13 mouse cellular contexts compared by ENCODE assay signal in genomic region chr7:140675863-140676262, GRCm38 (mm10). TPM values are rescaled to one million over a fixed set of nuclear protein-coding genes. Genes with fewer than 3 reads are reported as not detected.
DNase-seq lines count a peak whose midpoint lies in the region; ATAC-seq and TF ChIP-seq lines count a peak whose summit lies in the region.
"Had no signal": no experiment of that assay in that cellular context is flagged by ENCODE, and none has a peak within 500 bp of the region (broad histone marks: within the 10 kb centered on the region; RNA-seq: fewer than 3 reads in every experiment).

No protein-coding gene starts in this region.

- H3K4me3 ChIP-seq in heart, embryonic 14.5 days (ENCODE audit: control insufficient read depth in 1 of 2, insufficient read depth in 1 of 2, low read depth in 1 of 2, low read length in 2 of 2), result 0 out of 4 replicates have a peak overlapping the region, but pooled peaks of 1 of the 2 experiments have one; percentile 6
- no peak overlapping the region for H3K4me3 ChIP-seq in heart, adult 2 months
- H3K4me3 ChIP-seq in cortical plate, adult 2 months (ENCODE audit: insufficient read depth, low read length), result peak overlapping the region; percentile 44
- peak overlapping the region; percentile 23 for H3K4me3 ChIP-seq in hindbrain, embryonic 15.5 days
- no peak overlapping the region for H3K4me3 ChIP-seq in neural tube, embryonic 13.5 days

- intact Hi-C loops in heart, adult 2 months (cut with DNase I), result no loop called here
- intact Hi-C loops in gastrocnemius, postnatal 36 days (cut with DNase I), result no loop called here

- no peak for TF ChIP-seq POLR2A in heart, adult 2 months (IDR thresholded peaks at IDR 0.05; ENCODE audit: insufficient read depth, low read depth, low read length)
- TF ChIP-seq POLR2A in cortical plate, adult 2 months (IDR thresholded peaks at IDR 0.05; ENCODE audit: extremely low read depth, insufficient read depth, low read length), result no peak

- no peak overlapping the region for H3K9ac ChIP-seq in heart, embryonic 14.5 days (ENCODE audit: low read length)
- H3K9ac ChIP-seq in heart, adult 2 months (ENCODE audit: low read depth, low read length), result no peak overlapping the region
- 0 out of 2 replicates have a peak overlapping the region, but pooled peaks have one; percentile 4 for H3K9ac ChIP-seq in hindbrain, embryonic 15.5 days
- H3K9ac ChIP-seq in neural tube, embryonic 13.5 days, result no peak overlapping the region

- no peak for DNase-seq in heart, adult 2 months
- no peak for DNase-seq in gastrocnemius, postnatal 36 days
- no peak for DNase-seq in c-Kit-positive CD71-positive TER-119-positive erythroid progenitor cells, embryonic 14.5 days (ENCODE audit: low spot score)
- DNase-seq in ovary, postnatal 10 days (ENCODE audit: low spot score), result no peak
- DNase-seq: gastrocnemius, postnatal 14 days; kidney, postnatal 36 days had no signal

- H3K4me2 ChIP-seq in heart, embryonic 14.5 days (ENCODE audit: low read length), result peak overlapping the region; percentile 29
- peak overlapping the region; percentile 51 for H3K4me2 ChIP-seq in hindbrain, embryonic 15.5 days
- H3K4me2 ChIP-seq in neural tube, embryonic 13.5 days, result peak overlapping the region; percentile 38
- H3K4me2 ChIP-seq: liver, embryonic 11.5 days had no signal

- ATAC-seq in heart, embryonic 14.5 days (ENCODE audit: insufficient number of reproducible peaks, insufficient read depth, low FRiP score, low read depth), result no peak
- ATAC-seq in hindbrain, embryonic 15.5 days (ENCODE audit: low FRiP score, low read depth), result no peak
- no peak for ATAC-seq in neural tube, embryonic 13.5 days (ENCODE audit: low read depth)

- H3K9me3 ChIP-seq in heart, embryonic 14.5 days (ENCODE audit: control insufficient read depth, low read length), result 0 out of 2 replicates have a peak, but pooled peaks cover 6% of the 10 kb centered on the region
- H3K9me3 ChIP-seq in hindbrain, embryonic 15.5 days, result peaks cover 6% of the 10 kb centered on the region; the same call in 1 of the 2 replicates
- peaks cover 13% of the 10 kb centered on the region; the same call in 1 of the 2 replicates for H3K9me3 ChIP-seq in neural tube, embryonic 13.5 days

- no peaks in the 10 kb centered on the region for H3K79me2 ChIP-seq in heart, adult 2 months (replicated peaks; ENCODE audit: control insufficient read depth, insufficient read depth, low read length)

- H3K4me1 ChIP-seq in heart, embryonic 14.5 days (ENCODE audit: control insufficient read depth in 2 of 2, insufficient read depth in 2 of 2, low read length in 2 of 2), result no peaks in the 10 kb centered on the region
- H3K4me1 ChIP-seq in heart, adult 2 months (ENCODE audit: control insufficient read depth, insufficient read depth, low read length), result no peaks in the 10 kb centered on the region
- no peaks in the 10 kb centered on the region for H3K4me1 ChIP-seq in cortical plate, adult 2 months (ENCODE audit: control insufficient read depth, insufficient read depth, low read length)
- 0 out of 2 replicates have a peak, but pooled peaks cover 5% of the 10 kb centered on the region for H3K4me1 ChIP-seq in hindbrain, embryonic 15.5 days (replicated peaks)
- no peaks in the 10 kb centered on the region; the same call in 1 of the 2 replicates for H3K4me1 ChIP-seq in neural tube, embryonic 13.5 days (replicated peaks)

- no peak for TF ChIP-seq CTCF in heart, adult 2 months (IDR thresholded peaks at IDR 0.05)
- no peak for TF ChIP-seq CTCF in cortical plate, adult 2 months (IDR thresholded peaks at IDR 0.05; ENCODE audit: extremely low read depth, insufficient read depth, low read length)

- WGBS in heart, embryonic 14.5 days, result under 1% methylated on average over 6 of the region's 6 CpGs
- WGBS in heart, adult 2 months, result 2% methylated on average over 4 of the region's 6 CpGs
- WGBS in hindbrain, embryonic 15.5 days, result 3% methylated on average over 5 of the region's 6 CpGs
- 4% methylated on average over 4 of the region's 6 CpGs for WGBS in neural tube, embryonic 13.5 days

- no peak overlapping the region for H3K27ac ChIP-seq in heart, embryonic 14.5 days (replicated peaks in 1 of 2; ENCODE audit: control insufficient read depth in 1 of 2, insufficient read depth in 1 of 2, low read depth in 2 of 2, low read length in 2 of 2)
- H3K27ac ChIP-seq in heart, adult 2 months, result no peak overlapping the region
- H3K27ac ChIP-seq in cortical plate, adult 2 months (ENCODE audit: insufficient read depth, low read length), result no peak overlapping the region
- H3K27ac ChIP-seq in hindbrain, embryonic 15.5 days (replicated peaks), result no peak overlapping the region
- no peak overlapping the region for H3K27ac ChIP-seq in neural tube, embryonic 13.5 days (replicated peaks)

- no peak for TF ChIP-seq EP300 in heart, adult 2 months (IDR thresholded peaks at IDR 0.05; ENCODE audit: insufficient read depth, low read depth, low read length)

- H3K27me3 ChIP-seq in heart, embryonic 14.5 days (ENCODE audit: control insufficient read depth, insufficient read depth, low read length), result no peaks in the 10 kb centered on the region
- no peaks in the 10 kb centered on the region for H3K27me3 ChIP-seq in heart, adult 2 months (ENCODE audit: control insufficient read depth, insufficient read depth, low read length)
- H3K27me3 ChIP-seq in hindbrain, embryonic 15.5 days, result no peaks in the 10 kb centered on the region
- H3K27me3 ChIP-seq in neural tube, embryonic 13.5 days, result no peaks in the 10 kb centered on the region

- H3K36me3 ChIP-seq in heart, embryonic 14.5 days (ENCODE audit: control insufficient read depth, insufficient read depth, low read length), result no peaks in the 10 kb centered on the region
- H3K36me3 ChIP-seq in heart, adult 2 months (ENCODE audit: control insufficient read depth, insufficient read depth, low read length), result no peaks in the 10 kb centered on the region
- no peaks in the 10 kb centered on the region for H3K36me3 ChIP-seq in hindbrain, embryonic 15.5 days
- no peaks in the 10 kb centered on the region for H3K36me3 ChIP-seq in neural tube, embryonic 13.5 days

RNA-seq across cellular contexts. Expression of gene Olfr45, which starts 5.9 kb away (rescaled TPM):
- polyA plus RNA-seq in heart, embryonic 14.5 days (2014; fragmentation: Nextera tagmentation; extraction: Ambion mirVana), result not detected in 2 replicates
- not detected for total RNA-seq in heart, adult 2 months (2021)
- not detected in 2 replicates for polyA plus RNA-seq in heart, adult 2 months (2012; rRNA removed)
- polyA plus RNA-seq in cortical plate, adult 2 months (2012; rRNA removed), result not detected in 2 replicates
- polyA plus RNA-seq in hindbrain, embryonic 15.5 days (2015; fragmentation: Nextera tagmentation; extraction: Ambion mirVana), result not detected in 2 replicates
- polyA plus RNA-seq in neural tube, embryonic 13.5 days (2015; fragmentation: Nextera tagmentation; extraction: Ambion mirVana), result not detected in 2 replicates
- not detected for total RNA-seq in gastrocnemius, postnatal 36 days (2021)
- total RNA-seq: gastrocnemius, postnatal 14 days had no signal
- polyA plus RNA-seq: liver, embryonic 11.5 days; thymus, postnatal 0 days had no signal

RNA-seq across cellular contexts. Expression of gene Olfr539, which starts 16.1 kb away (rescaled TPM):
- not detected in 2 replicates for polyA plus RNA-seq in heart, embryonic 14.5 days (2014; fragmentation: Nextera tagmentation; extraction: Ambion mirVana)
- not detected for total RNA-seq in heart, adult 2 months (2021)
- polyA plus RNA-seq in heart, adult 2 months (2012; rRNA removed), result not detected in 2 replicates
- 0.04 and 0.11 TPM in 2 replicates for polyA plus RNA-seq in cortical plate, adult 2 months (2012; rRNA removed)
- 0.07 TPM in 1 of 2 replicates, not detected in the other for polyA plus RNA-seq in hindbrain, embryonic 15.5 days (2015; fragmentation: Nextera tagmentation; extraction: Ambion mirVana)
- 0.07 TPM in 1 of 2 replicates, not detected in the other for polyA plus RNA-seq in neural tube, embryonic 13.5 days (2015; fragmentation: Nextera tagmentation; extraction: Ambion mirVana)
- not detected for total RNA-seq in gastrocnemius, postnatal 36 days (2021)
- total RNA-seq: gastrocnemius, postnatal 14 days; megakaryocyte-erythroid progenitor cell, adult 5-6 weeks had no signal
- polyA plus RNA-seq: liver, embryonic 11.5 days; thymus, postnatal 0 days had no signal

RNA-seq across cellular contexts. Expression of gene Olfr541, which starts 21.2 kb away (rescaled TPM):
- polyA plus RNA-seq in heart, embryonic 14.5 days (2014; fragmentation: Nextera tagmentation; extraction: Ambion mirVana), result not detected in 2 replicates
- not detected for total RNA-seq in heart, adult 2 months (2021)
- not detected in 2 replicates for polyA plus RNA-seq in heart, adult 2 months (2012; rRNA removed)
- not detected in 2 replicates for polyA plus RNA-seq in cortical plate, adult 2 months (2012; rRNA removed)
- polyA plus RNA-seq in hindbrain, embryonic 15.5 days (2015; fragmentation: Nextera tagmentation; extraction: Ambion mirVana), result not detected in 2 replicates
- polyA plus RNA-seq in neural tube, embryonic 13.5 days (2015; fragmentation: Nextera tagmentation; extraction: Ambion mirVana), result not detected in 2 replicates
- not detected for total RNA-seq in gastrocnemius, postnatal 36 days (2021)
- total RNA-seq: gastrocnemius, postnatal 14 days; megakaryocyte-erythroid progenitor cell, adult 5-6 weeks had no signal
- polyA plus RNA-seq: liver, embryonic 11.5 days; thymus, postnatal 0 days had no signal

RNA-seq across cellular contexts. Expression of gene Olfr53, which starts 29.6 kb away (rescaled TPM):
- not detected in 2 replicates for polyA plus RNA-seq in heart, embryonic 14.5 days (2014; fragmentation: Nextera tagmentation; extraction: Ambion mirVana)
- total RNA-seq in heart, adult 2 months (2021), result not detected
- polyA plus RNA-seq in heart, adult 2 months (2012; rRNA removed), result not detected in 2 replicates
- not detected in 2 replicates for polyA plus RNA-seq in cortical plate, adult 2 months (2012; rRNA removed)
- polyA plus RNA-seq in hindbrain, embryonic 15.5 days (2015; fragmentation: Nextera tagmentation; extraction: Ambion mirVana), result not detected in 2 replicates
- not detected in 2 replicates for polyA plus RNA-seq in neural tube, embryonic 13.5 days (2015; fragmentation: Nextera tagmentation; extraction: Ambion mirVana)
- not detected for total RNA-seq in gastrocnemius, postnatal 36 days (2021)
- total RNA-seq: gastrocnemius, postnatal 14 days; megakaryocyte-erythroid progenitor cell, adult 5-6 weeks had no signal
- polyA plus RNA-seq: liver, embryonic 11.5 days; thymus, postnatal 0 days had no signal

RNA-seq across cellular contexts. Expression of gene Olfr61, which starts 47.1 kb away (rescaled TPM):
- polyA plus RNA-seq in heart, embryonic 14.5 days (2014; fragmentation: Nextera tagmentation; extraction: Ambion mirVana), result not detected in 2 replicates
- not detected for total RNA-seq in heart, adult 2 months (2021)
- polyA plus RNA-seq in heart, adult 2 months (2012; rRNA removed), result not detected in 2 replicates
- not detected in 2 replicates for polyA plus RNA-seq in cortical plate, adult 2 months (2012; rRNA removed)
- polyA plus RNA-seq in hindbrain, embryonic 15.5 days (2015; fragmentation: Nextera tagmentation; extraction: Ambion mirVana), result not detected in 2 replicates
- not detected in 2 replicates for polyA plus RNA-seq in neural tube, embryonic 13.5 days (2015; fragmentation: Nextera tagmentation; extraction: Ambion mirVana)
- total RNA-seq in gastrocnemius, postnatal 36 days (2021), result not detected
- total RNA-seq: gastrocnemius, postnatal 14 days; megakaryocyte-erythroid progenitor cell, adult 5-6 weeks had no signal
- polyA plus RNA-seq: liver, embryonic 11.5 days; thymus, postnatal 0 days had no signal

Comparison
In these comparisons a context has a peak if more than half of its experiments do, and no peak if none do; other contexts are left out.
1. H3K4me3 ChIP-seq: peak in cortical plate, adult 2 months (single experiment) and hindbrain, embryonic 15.5 days (single experiment); none in heart, adult 2 months (single experiment) and neural tube, embryonic 13.5 days (single experiment).
2. Peak in every context shown above with its lines, with median percentiles within 50 percentile points of each other: H3K4me2 ChIP-seq.